Mouse (Mus musculus): Measurements from ENCODE around the gene Poc1a. TPM values are rescaled to one million over a fixed set of nuclear protein-coding genes. Genes with fewer than 3 reads are reported as not detected.

The Poc1a gene
- 3.9 and 4.5 TPM in 2 replicates for polyA plus RNA-seq (2012; rRNA removed)

DNA sequence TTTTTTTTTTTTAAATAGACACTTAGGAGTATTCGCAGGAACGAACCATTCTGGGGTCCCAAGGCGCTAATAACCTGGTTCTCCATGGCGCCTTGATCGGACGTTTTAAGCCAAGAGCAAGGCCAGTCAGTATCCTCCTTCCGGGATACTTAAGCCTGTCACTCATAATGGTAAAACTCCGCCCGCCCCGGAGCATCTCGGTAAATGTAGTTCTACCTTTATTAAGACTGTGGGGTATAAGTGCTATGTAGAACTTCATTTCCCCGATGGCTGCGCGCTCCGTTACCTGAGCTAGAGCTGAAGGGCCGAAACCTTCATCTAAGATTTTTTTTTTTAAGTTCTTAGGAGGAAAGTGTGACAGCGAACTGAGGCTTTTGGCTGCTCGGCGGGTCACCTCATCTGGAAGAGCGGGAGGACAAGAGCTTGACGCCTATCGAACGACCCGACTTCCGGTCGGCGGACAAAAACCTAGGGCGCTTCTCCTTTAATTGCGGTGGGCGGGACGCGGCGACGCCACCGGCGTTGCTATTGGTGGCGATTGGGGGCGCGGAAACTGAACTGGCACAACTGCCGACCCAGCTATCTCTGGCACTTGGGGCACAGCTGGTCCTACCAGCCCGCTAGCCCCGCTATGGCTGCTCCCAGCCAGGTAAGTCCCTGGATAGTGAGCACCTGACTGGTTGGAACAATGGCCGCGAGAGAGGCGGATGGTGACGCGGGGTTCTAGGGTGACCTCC, at the start of gene Poc1a:
TSS of gene Poc1a (plus strand) at position 254 of the 737 bp plus-strand sequence.
- peak; percentile 83 for DNase-seq (ENCODE audit: low spot score)

DNA sequence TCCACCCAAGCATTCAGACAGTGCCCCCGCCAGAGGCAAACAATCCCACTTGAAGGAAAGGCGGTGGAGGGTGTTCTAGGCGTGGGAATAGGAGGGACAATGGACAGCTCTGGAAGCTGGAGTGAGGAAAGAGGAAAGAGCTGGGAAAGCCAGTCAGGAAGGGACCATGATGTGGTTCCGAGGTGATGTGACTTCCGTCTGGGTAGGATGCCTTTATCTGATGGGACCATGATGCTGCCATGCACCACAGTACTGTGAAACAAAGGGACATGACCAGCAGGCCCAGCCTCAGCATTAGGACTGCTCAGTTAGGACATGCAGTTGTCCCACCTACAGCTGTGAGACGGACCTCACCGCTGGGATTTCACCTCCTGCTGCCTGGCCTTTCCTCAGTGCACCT, 49.6 kb upstream of the Poc1a start:
- DNase-seq (ENCODE audit: low spot score) = no peak

DNA sequence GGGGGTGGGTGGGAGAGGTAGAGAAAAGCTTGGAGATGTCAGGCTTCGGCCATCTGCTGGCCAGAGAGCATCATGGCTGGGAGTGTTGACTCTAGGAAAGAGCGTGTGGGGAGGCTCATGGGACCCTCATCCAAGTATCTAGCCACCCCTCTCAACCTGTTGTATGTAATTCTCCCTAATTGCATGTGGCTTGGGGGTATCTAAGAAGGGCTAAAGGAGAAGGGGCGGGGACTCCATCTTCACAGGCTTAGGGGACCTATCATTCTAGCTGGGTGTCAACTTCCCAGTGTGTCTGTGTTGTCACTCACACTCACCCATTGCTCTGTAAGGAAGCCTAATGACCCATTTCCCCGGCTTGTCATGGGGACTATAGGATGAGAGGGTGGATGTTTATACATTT, 49.0 kb upstream of the Poc1a start:
- no peak for DNase-seq (ENCODE audit: low spot score)

DNA sequence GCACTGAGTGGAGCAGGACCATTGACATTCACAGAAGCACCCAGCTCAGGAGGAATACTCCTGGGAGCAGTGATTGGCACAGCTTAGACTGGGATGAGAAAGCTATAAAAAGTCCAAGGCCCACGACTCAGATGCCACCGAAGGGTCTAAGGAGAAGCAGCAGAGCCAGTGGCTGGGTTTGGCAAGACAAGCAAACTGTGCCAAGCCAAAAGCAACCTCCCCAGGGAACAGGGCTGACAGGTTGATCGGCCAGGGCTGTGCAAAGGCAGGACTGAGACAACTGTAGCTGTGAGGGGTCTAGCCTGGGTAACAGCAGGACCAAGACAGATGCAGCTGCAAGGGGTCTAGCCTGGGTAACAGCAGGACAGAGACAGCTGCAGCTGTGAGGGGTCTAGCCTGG, 47.9 kb upstream of the Poc1a start:
- no peak for DNase-seq (ENCODE audit: low spot score)

DNA sequence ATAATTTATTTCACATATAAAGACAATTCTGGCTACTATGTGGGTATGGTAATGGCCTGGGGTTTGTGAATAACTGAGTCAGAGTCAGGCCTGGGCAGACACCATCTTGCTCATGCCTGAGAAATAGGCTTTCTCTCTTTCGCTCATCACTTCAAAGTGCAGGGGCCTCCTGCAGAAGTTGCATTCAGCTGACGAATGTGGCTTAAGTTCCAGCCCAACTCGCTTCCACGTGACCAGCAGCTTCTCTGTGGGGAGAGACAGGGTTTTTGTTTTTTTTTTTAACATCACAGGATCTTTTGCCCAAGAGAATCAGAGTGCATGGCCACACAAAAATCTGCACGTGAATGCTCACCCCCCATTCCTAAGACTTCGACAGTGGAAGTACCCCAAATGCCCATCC, 46.9 kb upstream of the Poc1a start:
- no peak for DNase-seq (ENCODE audit: low spot score)

DNA sequence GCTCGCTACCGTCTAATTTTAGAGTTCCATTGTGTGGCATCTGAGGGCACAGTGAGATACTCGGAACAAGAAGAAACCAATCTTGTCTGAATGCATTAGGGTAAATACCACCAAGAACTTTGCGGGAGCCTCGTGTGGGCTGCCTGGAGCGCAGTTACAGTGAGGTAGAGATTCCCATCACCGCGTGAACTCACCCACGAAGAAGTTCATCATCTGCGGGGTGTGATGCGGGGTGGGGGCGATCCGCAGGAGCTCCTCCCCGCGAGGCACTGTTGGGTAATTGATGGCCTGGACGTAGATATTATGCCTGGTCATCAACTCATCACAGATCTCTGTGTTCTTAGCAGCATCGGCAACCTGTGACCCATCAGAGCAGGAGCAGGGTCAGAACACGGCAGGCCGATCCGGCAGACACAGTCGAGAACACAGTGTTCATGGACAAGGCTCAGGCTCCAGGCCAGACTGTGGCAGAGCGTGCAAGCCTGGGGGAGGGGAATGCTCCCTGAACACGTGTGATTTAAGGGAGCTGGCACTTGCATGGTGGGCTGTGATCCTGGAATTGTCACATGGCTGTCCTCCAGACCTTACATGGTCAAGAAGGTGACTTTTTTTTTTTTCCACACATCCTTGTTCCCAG, 45.5 kb upstream of the Poc1a start:
- no peak for DNase-seq (ENCODE audit: low spot score)

DNA sequence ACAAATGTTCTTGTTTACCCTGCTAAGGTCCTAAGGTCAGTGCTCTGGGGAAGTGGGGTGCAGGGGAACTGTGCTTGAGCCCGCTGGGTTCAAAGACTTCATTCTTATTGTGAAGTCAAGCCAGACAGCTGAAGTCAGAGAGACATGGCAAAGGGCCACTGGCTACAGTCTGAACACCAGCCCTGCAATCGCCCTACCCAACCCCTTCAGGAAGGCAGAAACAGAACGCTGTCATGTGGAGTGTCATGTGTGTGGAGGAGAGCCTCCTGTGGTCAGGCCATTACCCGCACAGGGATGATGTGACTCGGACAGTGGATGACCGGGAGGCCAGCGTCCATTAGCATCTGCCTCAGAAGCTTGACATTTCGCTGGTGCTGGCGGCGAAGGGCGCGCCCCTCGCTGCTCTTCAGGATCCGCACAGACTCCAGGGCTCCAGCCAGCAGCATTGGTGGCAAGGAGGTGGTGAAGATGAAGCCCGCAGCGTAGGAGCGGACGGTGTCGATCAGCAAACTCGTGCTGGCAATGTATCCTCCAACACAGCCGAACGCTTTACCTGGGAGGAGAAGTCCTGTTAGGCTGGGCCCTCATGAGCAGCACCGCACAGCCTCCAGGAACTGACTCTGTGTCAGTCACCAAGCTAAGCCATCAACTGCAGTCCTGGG, 44.6 kb upstream of the Poc1a start:
- DNase-seq (ENCODE audit: low spot score) = no peak

DNA sequence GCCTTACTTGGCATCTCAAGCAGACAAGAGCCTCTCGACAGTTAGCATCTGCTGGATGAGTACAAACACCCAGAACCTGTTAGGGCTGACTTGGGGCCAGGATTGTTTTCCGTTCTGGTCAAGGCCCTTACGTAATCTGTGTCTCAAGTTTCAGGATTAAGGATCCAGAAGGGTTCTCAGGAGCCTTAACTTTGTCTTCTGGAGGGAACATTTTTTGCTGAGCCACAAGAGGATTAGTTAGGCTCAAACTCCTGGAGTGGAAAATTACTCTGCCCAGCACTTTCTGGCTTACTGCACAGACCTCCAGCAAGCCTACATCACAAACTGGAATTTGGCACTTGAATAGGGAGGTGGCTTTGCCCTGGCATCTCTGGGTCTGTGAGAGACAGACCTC, 44.0 kb upstream of the Poc1a start:
- no peak for DNase-seq (ENCODE audit: low spot score)

DNA sequence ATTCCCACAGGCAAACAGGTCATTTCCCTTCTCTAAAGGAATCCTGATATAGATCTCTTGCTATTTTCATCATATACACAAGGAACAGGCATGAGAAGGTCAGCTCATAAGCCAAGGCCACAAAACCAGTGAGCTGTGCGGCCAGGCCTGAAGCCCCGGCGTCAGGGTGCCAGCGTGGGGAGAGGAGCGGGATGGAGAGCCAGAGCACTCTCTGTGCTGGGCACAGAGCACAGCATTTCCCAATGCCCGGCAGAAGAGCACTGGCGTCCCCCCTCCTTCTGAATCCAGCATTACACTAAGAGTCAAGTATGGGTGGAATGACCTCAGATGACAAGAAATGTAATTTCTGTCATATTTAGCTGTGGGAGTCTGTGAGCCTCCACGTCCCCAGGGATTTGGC, 43.5 kb upstream of the Poc1a start:
- DNase-seq (ENCODE audit: low spot score) = no peak

DNA sequence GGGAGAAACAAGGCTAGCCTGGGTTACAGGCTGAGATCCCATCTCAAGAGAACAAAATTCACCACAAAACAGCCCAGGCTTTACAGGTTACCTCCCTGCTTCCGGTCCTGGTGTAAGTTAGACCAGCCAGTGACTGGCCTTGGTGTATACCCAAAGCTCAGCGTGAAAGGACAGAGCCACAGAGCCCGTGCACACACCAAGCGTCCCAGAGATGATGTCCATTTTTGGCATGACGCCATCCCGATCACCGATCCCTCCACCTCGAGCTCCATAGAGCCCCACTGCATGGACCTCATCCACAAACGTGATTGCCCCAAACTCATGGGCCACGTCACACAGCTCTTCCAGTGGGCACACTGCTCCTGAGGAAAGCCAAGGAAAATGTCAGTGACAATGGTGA, 43.0 kb upstream of the Poc1a start:
- DNase-seq (ENCODE audit: low spot score) = no peak

DNA sequence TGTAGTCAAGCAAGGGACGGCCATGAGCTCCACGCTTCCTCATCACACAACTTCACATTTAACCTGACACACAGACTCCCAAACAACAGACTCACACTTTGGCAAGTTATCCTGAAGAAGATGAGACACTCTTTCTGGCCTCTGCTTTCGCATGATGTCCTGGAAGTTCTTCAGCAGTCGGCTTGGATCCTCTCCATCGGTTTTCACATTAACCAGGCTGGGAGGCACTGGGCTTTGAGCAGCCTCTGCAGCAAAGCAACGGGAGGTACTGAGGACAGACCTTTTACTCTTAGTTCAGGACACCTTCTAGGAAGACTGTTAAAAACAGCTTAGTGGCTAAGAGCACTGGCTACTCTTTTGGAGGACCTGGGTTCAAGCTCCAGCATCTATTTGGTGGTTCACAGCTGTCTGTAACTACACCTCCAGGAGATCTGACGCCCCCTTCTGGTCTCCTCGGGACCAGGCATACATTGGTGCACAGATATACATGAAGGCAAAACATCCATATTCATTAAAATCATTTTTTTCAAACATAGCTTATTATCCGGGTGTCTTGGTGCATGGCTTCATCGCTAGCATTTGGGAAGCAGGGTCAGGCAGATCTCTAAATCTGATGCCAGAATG, 39.2 kb upstream of the Poc1a start:
- no peak for DNase-seq (ENCODE audit: low spot score)

DNA sequence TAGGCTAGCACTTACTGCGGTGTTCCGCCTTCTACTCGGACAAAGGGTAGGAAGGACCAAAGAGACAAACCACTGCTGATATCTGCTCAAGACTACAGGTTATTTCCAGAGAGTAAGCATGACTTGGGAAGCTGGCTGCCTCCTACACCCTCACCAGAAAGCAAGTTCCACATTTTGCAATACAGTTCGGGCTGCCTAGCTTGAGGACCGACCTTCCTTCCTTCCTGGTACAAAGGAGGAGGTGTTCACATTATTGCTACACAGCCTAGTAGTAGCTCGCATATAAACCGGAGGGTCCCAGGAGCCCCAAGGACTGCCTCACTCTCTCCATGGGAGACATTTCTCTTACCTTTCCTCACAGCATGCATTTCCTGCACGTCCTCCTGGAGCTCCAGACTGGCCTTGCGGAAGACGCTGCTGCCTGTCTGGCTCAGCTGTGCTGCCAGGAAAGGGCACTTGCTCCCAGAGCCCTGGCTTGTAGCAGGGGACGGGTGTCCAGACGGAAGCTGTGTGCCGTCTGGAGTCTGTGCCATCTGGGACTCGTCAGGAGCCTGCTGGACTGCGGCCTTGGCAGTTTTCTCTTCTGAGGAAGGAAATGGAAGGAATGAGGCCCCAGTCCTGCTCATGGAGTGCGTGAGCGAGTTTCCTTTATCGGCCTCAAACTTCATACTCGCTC, 37.9 kb upstream of the Poc1a start:
- DNase-seq (ENCODE audit: low spot score) = no peak

DNA sequence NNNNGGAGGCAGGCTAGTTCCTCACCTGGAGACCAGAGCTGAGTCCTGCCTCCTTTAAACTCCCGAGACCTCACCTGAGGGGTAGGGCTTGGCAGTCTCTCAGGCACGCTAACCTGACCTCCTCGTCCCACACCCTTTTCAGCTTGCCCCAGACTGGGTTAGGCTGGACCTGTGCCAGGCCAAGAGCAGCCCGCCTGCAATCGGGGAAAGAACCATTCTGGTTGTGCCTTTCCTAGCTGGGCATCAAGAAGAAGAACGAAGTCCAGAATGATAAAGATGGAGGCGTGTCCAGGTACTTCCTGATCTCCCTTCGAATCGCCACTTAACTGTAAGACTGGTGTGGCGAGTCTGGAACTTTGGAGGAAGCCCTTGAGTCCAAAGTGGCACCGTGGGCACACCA, 31.3 kb upstream of the Poc1a start:
- no peak for DNase-seq (ENCODE audit: low spot score)

DNA sequence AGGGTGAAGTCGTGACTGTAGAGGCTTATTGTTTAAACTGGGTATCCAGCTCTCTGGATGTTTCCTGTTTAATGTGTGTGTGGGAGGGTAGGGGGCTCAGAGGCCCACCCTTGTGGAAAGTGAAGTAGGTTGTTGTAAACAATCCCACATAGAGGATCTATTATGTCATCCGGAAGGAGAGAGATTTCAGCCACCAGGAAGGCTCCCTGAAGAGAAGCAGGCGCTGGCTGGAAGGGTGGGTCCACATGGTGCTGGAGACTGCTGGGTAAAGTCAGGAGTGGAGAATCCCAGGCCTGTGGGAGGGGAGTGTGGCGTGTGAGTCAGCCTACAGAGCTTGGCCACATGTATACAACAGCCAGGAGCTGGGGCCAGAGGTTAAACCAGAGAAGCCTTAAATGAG, 30.6 kb upstream of the Poc1a start:
- no peak for DNase-seq (ENCODE audit: low spot score)

DNA sequence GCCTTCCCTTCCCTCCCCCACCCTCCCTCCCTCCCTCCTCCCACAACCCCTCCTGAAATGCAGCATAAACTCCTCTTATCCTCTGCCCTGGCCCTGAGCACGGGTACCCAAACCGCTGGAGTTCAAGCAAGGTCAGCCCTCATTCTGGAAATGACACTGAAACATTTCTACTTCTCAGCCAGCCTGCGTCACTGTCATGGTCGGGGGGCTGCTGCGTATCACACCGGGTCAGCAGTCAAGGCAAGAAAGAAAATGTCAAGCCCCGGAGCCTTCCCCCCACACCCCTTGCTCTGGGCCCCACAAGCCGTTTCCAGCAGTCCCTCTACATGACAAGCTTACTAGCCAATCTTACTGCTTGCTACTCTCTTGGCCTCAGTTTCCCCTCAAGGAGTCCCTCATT, 29.8 kb upstream of the Poc1a start:
- no peak for DNase-seq (ENCODE audit: low spot score)

DNA sequence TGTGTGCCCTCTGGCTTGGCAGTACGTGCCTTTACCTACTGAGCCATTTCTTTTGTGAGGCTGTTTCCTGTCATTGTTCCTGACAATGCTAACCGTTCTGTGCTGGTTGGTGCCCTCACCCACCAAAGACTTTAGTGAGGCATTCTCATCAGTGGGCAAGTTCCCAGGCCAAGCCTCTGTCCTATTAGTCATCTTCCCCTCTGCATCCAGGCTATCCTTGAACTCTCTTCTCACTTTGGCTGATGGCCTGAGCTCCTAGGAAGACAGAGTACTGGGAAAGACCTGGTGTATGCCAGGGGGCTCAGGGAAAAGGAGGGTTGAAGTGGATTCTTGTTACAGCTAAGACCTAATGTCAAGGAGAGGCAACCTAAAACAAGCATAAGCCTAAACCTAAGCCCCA, 26.9 kb upstream of the Poc1a start:
- no peak for DNase-seq (ENCODE audit: low spot score)

DNA sequence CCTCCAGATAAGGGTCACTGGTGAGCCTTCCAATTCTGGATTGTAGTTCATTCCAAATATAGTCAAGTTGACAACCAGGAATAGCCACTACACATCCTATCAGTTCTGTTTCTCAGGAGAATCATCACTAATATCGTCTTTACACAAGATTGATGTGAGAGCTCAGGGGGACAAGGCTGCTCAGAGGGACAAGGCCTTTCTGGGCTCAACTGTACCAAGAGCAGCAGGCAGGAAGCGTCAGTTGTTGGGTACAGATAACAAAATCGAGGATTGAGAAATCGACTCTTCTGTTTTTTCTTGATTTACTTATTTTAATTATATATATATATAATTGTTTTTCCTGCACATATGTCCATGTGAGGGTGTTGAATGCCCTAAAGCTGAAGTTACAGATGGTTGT, 22.4 kb upstream of the Poc1a start:
- DNase-seq (ENCODE audit: low spot score) = no peak

DNA sequence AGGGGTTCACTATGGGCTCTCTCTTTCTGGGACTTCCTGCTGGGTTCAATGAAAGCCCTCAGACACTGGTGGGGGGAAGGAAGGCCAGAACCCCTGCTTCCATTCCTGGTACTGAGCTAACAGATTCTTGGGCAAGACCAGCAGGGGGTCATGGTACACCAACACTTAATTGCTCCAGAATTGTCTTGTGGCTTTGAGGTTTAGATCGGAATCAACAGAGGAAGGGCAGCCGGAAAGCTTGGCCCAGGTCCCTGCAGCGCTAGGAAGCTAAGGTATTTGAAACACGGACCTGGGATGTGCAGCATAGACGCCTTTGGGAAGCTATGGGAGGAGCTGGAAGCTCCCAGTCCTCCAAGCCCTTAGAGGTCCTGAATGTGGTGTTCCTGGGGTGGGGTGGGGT, 21.9 kb upstream of the Poc1a start:
- no peak for DNase-seq (ENCODE audit: low spot score)

DNA sequence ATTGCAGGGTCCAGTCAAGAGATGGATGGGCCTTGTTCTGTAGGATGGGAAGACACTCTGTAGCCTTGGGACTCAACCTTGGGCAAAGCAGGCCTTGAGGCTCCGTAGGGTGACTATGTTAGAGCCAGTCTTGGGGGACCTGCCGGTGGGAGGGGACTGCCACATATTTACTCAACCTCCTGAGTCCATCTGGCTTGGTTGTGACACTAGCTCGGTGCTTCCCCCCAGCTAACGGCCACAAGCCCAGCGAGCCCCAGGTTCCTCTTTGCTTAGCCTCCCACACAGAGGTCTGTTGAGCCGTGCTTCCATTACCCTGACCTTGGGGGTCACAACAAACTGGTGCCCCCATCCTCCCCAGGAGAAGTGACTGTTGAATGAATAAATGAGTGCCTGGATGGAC, 19.8 kb upstream of the Poc1a start:
- DNase-seq (ENCODE audit: low spot score) = no peak

DNA sequence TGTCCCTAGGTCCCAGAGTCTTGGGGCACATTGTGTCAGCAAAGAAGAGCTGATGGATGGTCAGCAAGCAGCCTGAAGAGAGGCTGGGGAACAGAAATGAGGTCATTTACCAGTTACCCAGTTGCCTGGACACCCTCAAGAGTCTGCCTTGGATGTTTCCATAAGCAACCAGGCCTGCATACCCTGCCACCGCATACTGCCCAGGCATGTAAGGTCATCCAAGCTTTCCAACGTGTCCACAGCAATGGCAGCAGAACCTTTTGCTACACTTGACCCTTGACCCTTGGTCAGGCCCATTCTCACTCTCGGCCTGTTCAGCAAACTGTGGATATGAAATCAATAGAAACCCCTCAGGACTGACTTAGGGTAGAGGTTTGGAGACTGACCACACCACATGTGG, 19.4 kb upstream of the Poc1a start:
- no peak for DNase-seq (ENCODE audit: low spot score)

DNA sequence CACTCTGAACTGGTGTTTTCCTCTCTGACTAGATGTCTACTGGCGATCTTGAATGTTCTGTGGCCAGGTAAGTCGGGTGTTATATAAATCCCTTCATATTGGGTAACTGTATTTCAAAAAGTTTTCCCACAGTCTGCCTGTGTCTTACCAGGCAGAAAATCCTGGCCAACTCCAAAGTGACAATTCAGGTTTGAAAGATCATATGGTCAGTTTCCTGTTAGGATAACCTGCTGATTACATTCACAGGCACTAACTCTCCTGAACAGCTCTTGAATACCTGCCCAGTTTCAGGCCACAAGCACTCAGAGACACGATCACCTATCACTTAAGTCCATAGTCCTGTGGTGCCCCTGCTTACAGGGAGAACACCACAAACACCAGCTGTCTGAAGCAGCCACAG, 18.8 kb upstream of the Poc1a start:
- no peak for DNase-seq (ENCODE audit: low spot score)

DNA sequence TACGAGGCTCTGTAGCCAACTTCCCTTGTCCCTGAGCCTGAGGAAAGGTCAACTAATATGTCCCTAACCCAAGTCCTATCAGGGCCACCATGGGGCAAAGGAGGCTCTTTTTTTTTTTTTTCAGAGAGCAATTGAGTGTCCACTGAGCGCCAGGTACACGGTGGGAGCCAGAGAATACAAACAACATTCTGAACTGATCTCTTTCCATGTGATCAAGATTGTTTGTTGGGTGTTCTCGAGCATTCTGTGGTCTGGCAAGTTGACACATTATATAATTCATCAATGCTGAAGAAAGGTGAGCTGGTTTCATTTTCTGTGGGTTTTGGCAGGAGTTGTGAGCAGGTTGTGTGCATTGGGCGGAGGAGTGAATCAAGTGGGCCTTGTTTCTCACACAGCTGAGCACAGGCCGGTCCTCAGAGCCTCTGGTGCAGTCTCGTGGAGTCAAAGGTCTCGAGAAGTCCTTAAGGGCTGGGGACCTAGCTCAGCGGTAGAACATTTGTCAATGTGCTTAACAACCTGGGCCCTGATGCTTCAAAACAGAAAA, 17.4 kb upstream of the Poc1a start:
- DNase-seq (ENCODE audit: low spot score) = no peak
